Mouse (Mus musculus): ENCODE data around the gene Tbc1d14. TPM values are rescaled to one million over a fixed set of nuclear protein-coding genes. Genes with fewer than 3 reads are reported as not detected.

Gene Tbc1d14
- polyA plus RNA-seq, 1 experiment from 2014 or later = 36.6 TPM

GRCm38 (mm10) chr5:36471206-36471605, 121.9 kb downstream of the Tbc1d14 start:
- ATAC-seq (replicated peaks; ENCODE audit: low FRiP score, low TSS enrichment, low read depth) (no peak), DNase-seq (ENCODE audit: low spot score) (no peak)
- H3K4me2 ChIP-seq (ENCODE audit: low read length) = no peak overlapping the region
- H3K9me3 ChIP-seq (ENCODE audit: control insufficient read depth, low read length) = no peaks in the 10 kb centered on the region
- peaks cover 3% of the 10 kb centered on the region for H3K4me1 ChIP-seq (replicated peaks; ENCODE audit: control insufficient read depth, insufficient read depth, low read length)
- WGBS = 95% methylated on average over 8 of the region's 8 CpGs
- H3K27ac ChIP-seq (ENCODE audit: low read depth) = no peak overlapping the region
- H3K36me3 ChIP-seq (ENCODE audit: control insufficient read depth, insufficient read depth, low read length) = peaks cover 69% of the 10 kb centered on the region
- H3K4me3 ChIP-seq (ENCODE audit: low read depth, low read length) = no peak overlapping the region
- H3K27me3 ChIP-seq (replicated peaks; ENCODE audit: control insufficient read depth, insufficient read depth, low read length) = no peaks in the 10 kb centered on the region
- H3K9ac ChIP-seq (ENCODE audit: low read length) = no peak overlapping the region

- ATAC-seq (replicated peaks; ENCODE audit: low FRiP score, low TSS enrichment, low read depth) (no peak), DNase-seq (ENCODE audit: low spot score) (no peak)
- WGBS = 27% methylated on average over 8 of the region's 8 CpGs
- Histone ChIP-seq H3K4me2 (ENCODE audit: low read length) (peak overlapping the region; percentile 91), H3K27ac (ENCODE audit: low read depth) (no peak overlapping the region), H3K4me1 (replicated peaks; ENCODE audit: control insufficient read depth, insufficient read depth, low read length) (peaks cover 10% of the 10 kb centered on the region), H3K27me3 (replicated peaks; ENCODE audit: control insufficient read depth, insufficient read depth, low read length) (no peaks in the 10 kb centered on the region), H3K36me3 (ENCODE audit: control insufficient read depth, insufficient read depth, low read length) (peaks cover 26% of the 10 kb centered on the region), H3K9ac (ENCODE audit: low read length) (peak overlapping the region; percentile 74), H3K9me3 (ENCODE audit: control insufficient read depth, low read length) (no peaks in the 10 kb centered on the region), H3K4me3 (ENCODE audit: low read depth, low read length) (peak overlapping the region; percentile 94)
Observed at GRCm38 (mm10) chr5:36465889-36466288, 127.2 kb downstream of the Tbc1d14 start.

- Histone ChIP-seq H3K27me3 (replicated peaks; ENCODE audit: control insufficient read depth, insufficient read depth, low read length) (no peaks in the 10 kb centered on the region), H3K36me3 (ENCODE audit: control insufficient read depth, insufficient read depth, low read length) (peaks cover 17% of the 10 kb centered on the region), H3K4me2 (ENCODE audit: low read length) (peak within 1 kb of the TSS; percentile 91), H3K9me3 (ENCODE audit: control insufficient read depth, low read length) (no peaks in the 10 kb centered on the region), H3K27ac (ENCODE audit: low read depth) (peak within 1 kb of the TSS; percentile 23; the same call in 1 of the 2 replicates), H3K4me3 (ENCODE audit: low read depth, low read length) (peak within 1 kb of the TSS; percentile 94), H3K4me1 (replicated peaks; ENCODE audit: control insufficient read depth, insufficient read depth, low read length) (peaks cover 10% of the 10 kb centered on the region), H3K9ac (ENCODE audit: low read length) (peak within 1 kb of the TSS; percentile 74)
- DNase-seq (ENCODE audit: low spot score) (peak; percentile 97), ATAC-seq (replicated peaks; ENCODE audit: low FRiP score, low TSS enrichment, low read depth) (peak; percentile 93)
- under 1% methylated on average over 68 of the region's 68 CpGs for WGBS
Observed at GRCm38 (mm10) chr5:36464709-36465661, 128.1 kb downstream of the Tbc1d14 start, which contains the start of gene Grpel1. Gene Grpel1 (plus strand): TSS chr5:36464998.

- Histone ChIP-seq H3K4me3 (ENCODE audit: low read depth, low read length) (no peak overlapping the region), H3K9me3 (ENCODE audit: control insufficient read depth, low read length) (no peaks in the 10 kb centered on the region), H3K4me1 (replicated peaks; ENCODE audit: control insufficient read depth, insufficient read depth, low read length) (peaks cover 10% of the 10 kb centered on the region), H3K27me3 (replicated peaks; ENCODE audit: control insufficient read depth, insufficient read depth, low read length) (no peaks in the 10 kb centered on the region), H3K4me2 (ENCODE audit: low read length) (no peak overlapping the region), H3K27ac (ENCODE audit: low read depth) (no peak overlapping the region), H3K36me3 (ENCODE audit: control insufficient read depth, insufficient read depth, low read length) (peaks cover 3% of the 10 kb centered on the region; the same call in 1 of the 2 replicates), H3K9ac (ENCODE audit: low read length) (no peak overlapping the region)
- DNase-seq (ENCODE audit: low spot score) (no peak), ATAC-seq (replicated peaks; ENCODE audit: low FRiP score, low TSS enrichment, low read depth) (no peak)
- 59% methylated on average over 5 of the region's 5 CpGs for WGBS
Observed at GRCm38 (mm10) chr5:36463391-36463790, 129.7 kb downstream of the Tbc1d14 start.

GRCm38 (mm10) chr5:36462810-36463209, 130.3 kb downstream of the Tbc1d14 start:
- ATAC-seq (replicated peaks; ENCODE audit: low FRiP score, low TSS enrichment, low read depth) (no peak), DNase-seq (ENCODE audit: low spot score) (peak; percentile 89)
- no peaks in the 10 kb centered on the region for H3K9me3 ChIP-seq (ENCODE audit: control insufficient read depth, low read length)
- H3K27ac ChIP-seq (ENCODE audit: low read depth) = no peak overlapping the region
- H3K4me2 ChIP-seq (ENCODE audit: low read length) = no peak overlapping the region
- 16% methylated on average over 7 of the region's 7 CpGs for WGBS
- H3K36me3 ChIP-seq (ENCODE audit: control insufficient read depth, insufficient read depth, low read length) = no peaks in the 10 kb centered on the region
- H3K9ac ChIP-seq (ENCODE audit: low read length) = no peak overlapping the region
- peaks cover 10% of the 10 kb centered on the region for H3K4me1 ChIP-seq (replicated peaks; ENCODE audit: control insufficient read depth, insufficient read depth, low read length)
- no peaks in the 10 kb centered on the region for H3K27me3 ChIP-seq (replicated peaks; ENCODE audit: control insufficient read depth, insufficient read depth, low read length)
- H3K4me3 ChIP-seq (ENCODE audit: low read depth, low read length) = no peak overlapping the region

GRCm38 (mm10) chr5:36461231-36461630, 131.8 kb downstream of the Tbc1d14 start:
- WGBS = 44% methylated on average over 2 of the region's 2 CpGs

GRCm38 (mm10) chr5:36460712-36461111, 132.4 kb downstream of the Tbc1d14 start:
- Histone ChIP-seq H3K4me3 (ENCODE audit: low read depth, low read length) (no peak overlapping the region), H3K9me3 (ENCODE audit: control insufficient read depth, low read length) (no peaks in the 10 kb centered on the region), H3K4me2 (ENCODE audit: low read length) (no peak overlapping the region), H3K27ac (ENCODE audit: low read depth) (no peak overlapping the region), H3K36me3 (ENCODE audit: control insufficient read depth, insufficient read depth, low read length) (no peaks in the 10 kb centered on the region), H3K27me3 (replicated peaks; ENCODE audit: control insufficient read depth, insufficient read depth, low read length) (no peaks in the 10 kb centered on the region), H3K9ac (ENCODE audit: low read length) (no peak overlapping the region), H3K4me1 (replicated peaks; ENCODE audit: control insufficient read depth, insufficient read depth, low read length) (peaks cover 2% of the 10 kb centered on the region)
- DNase-seq (ENCODE audit: low spot score) = no peak
- WGBS = 92% methylated on average over 2 of the region's 2 CpGs
- no peak for ATAC-seq (replicated peaks; ENCODE audit: low FRiP score, low TSS enrichment, low read depth)

More at GRCm38 (mm10) chr5:36461231-36461630, 131.8 kb downstream of the Tbc1d14 start:
- Histone ChIP-seq H3K4me2 (ENCODE audit: low read length) (no peak overlapping the region), H3K4me3 (ENCODE audit: low read depth, low read length) (no peak overlapping the region), H3K9ac (ENCODE audit: low read length) (no peak overlapping the region), H3K36me3 (ENCODE audit: control insufficient read depth, insufficient read depth, low read length) (no peaks in the 10 kb centered on the region), H3K27me3 (replicated peaks; ENCODE audit: control insufficient read depth, insufficient read depth, low read length) (no peaks in the 10 kb centered on the region), H3K27ac (ENCODE audit: low read depth) (no peak overlapping the region), H3K9me3 (ENCODE audit: control insufficient read depth, low read length) (no peaks in the 10 kb centered on the region), H3K4me1 (replicated peaks; ENCODE audit: control insufficient read depth, insufficient read depth, low read length) (peaks cover 7% of the 10 kb centered on the region)
- DNase-seq (ENCODE audit: low spot score) (no peak), ATAC-seq (replicated peaks; ENCODE audit: low FRiP score, low TSS enrichment, low read depth) (no peak)

GRCm38 (mm10) chr5:36458926-36459325, 134.2 kb downstream of the Tbc1d14 start:
- H3K9ac ChIP-seq (ENCODE audit: low read length) = no peak overlapping the region
- H3K4me1 ChIP-seq (replicated peaks; ENCODE audit: control insufficient read depth, insufficient read depth, low read length) = no peaks in the 10 kb centered on the region
- DNase-seq (ENCODE audit: low spot score) (peak; percentile 68), ATAC-seq (replicated peaks; ENCODE audit: low FRiP score, low TSS enrichment, low read depth) (no peak)
- no peaks in the 10 kb centered on the region for H3K27me3 ChIP-seq (replicated peaks; ENCODE audit: control insufficient read depth, insufficient read depth, low read length)
- H3K36me3 ChIP-seq (ENCODE audit: control insufficient read depth, insufficient read depth, low read length) = no peaks in the 10 kb centered on the region
- H3K27ac ChIP-seq (ENCODE audit: low read depth) = no peak overlapping the region
- WGBS = 18% methylated on average over 4 of the region's 4 CpGs
- no peaks in the 10 kb centered on the region for H3K9me3 ChIP-seq (ENCODE audit: control insufficient read depth, low read length)
- H3K4me3 ChIP-seq (ENCODE audit: low read depth, low read length) = no peak overlapping the region
- no peak overlapping the region for H3K4me2 ChIP-seq (ENCODE audit: low read length)
